Mouse (Mus musculus): ENCODE data around the gene Ehbp1. TPM values are rescaled to one million over a fixed set of nuclear protein-coding genes. Genes with fewer than 3 reads are reported as not detected.

The Ehbp1 gene
- total and polyA plus RNA-seq, 3 experiments: 2.5 to 4.0 (median 3.1) TPM

DNA sequence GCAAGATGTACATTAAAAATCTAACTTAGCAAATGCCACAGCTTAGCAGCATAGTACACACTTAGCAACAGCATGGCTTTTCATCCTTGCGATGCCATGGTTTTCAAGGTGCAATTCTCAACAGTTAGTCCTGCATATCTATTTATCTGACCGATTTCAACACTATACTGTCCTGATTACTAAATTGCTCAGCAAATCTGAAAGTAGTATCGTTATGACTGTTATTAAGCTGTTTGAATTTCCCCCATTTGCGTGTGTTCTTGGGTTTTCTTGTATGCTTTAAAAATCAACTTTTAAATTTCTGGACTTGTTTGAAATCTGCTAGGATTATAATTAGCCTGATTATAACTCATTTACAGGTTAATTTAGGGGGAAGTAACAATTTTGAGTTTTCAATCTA lies 184.2 kb downstream of the Ehbp1 start:
- no peaks in the 10 kb centered on the region for H3K79me2 ChIP-seq (replicated peaks; ENCODE audit: control insufficient read depth, extremely low read depth, insufficient read depth, poor library complexity, severe bottlenecking)
- no peak overlapping the region for H3K4me3 ChIP-seq (replicated peaks in 1 of 3; ENCODE audit: low read depth in 2 of 3, low read length in 2 of 3, poor library complexity in 1 of 3)
- no peaks in the 10 kb centered on the region for H3K9me3 ChIP-seq (replicated peaks; ENCODE audit: low read length)
- no peak overlapping the region for H3K4me2 ChIP-seq (ENCODE audit: insufficient read depth, low read depth, poor library complexity, severe bottlenecking)
- no peak for TF ChIP-seq MYC (IDR thresholded peaks at IDR 0.05; ENCODE audit: low read depth, low read length)
- TF ChIP-seq ETS1 (conservative IDR thresholded peaks at IDR 0.05; ENCODE audit: low read depth, low read length): no peak
- peak; percentile 72 for TF ChIP-seq JUND (conservative IDR thresholded peaks at IDR 0.05; ENCODE audit: low read depth, low read length)
- TF ChIP-seq MAZ (IDR thresholded peaks at IDR 0.05; ENCODE audit: low read depth, low read length): no peak
- TF ChIP-seq UBTF (IDR thresholded peaks at IDR 0.05; ENCODE audit: low read depth, low read length): no peak
- no peak for TF ChIP-seq TCF12 (IDR thresholded peaks at IDR 0.05; ENCODE audit: low read depth, low read length)
- peak; percentile 19; the same call in 1 of the 2 replicates for TF ChIP-seq JUN (IDR thresholded peaks at IDR 0.05; ENCODE audit: insufficient read depth, low read depth, low read length)
- TF ChIP-seq RCOR1 (conservative IDR thresholded peaks at IDR 0.05; ENCODE audit: low read depth, low read length): no peak
- no peak for TF ChIP-seq NRF1 (IDR thresholded peaks at IDR 0.05; ENCODE audit: low read depth, low read length)
- no peak for TF ChIP-seq RAD21 (IDR thresholded peaks at IDR 0.05; ENCODE audit: low read depth, low read length)
- TF ChIP-seq MAFK (IDR thresholded peaks at IDR 0.05; ENCODE audit: insufficient replicate concordance, low read length): no peak
- no peak for TF ChIP-seq HCFC1 (IDR thresholded peaks at IDR 0.05; ENCODE audit: low read depth, low read length)
- peak; percentile 57 for TF ChIP-seq IRF4 (IDR thresholded peaks at IDR 0.05; ENCODE audit: low read depth, low read length)
- TF ChIP-seq ZC3H11A (IDR thresholded peaks at IDR 0.05; ENCODE audit: low read depth, low read length): no peak
- TF ChIP-seq NELFE (IDR thresholded peaks at IDR 0.05; ENCODE audit: low read depth, low read length): no peak
- TF ChIP-seq SIN3A (IDR thresholded peaks at IDR 0.05; ENCODE audit: low read length): no peak
- TF ChIP-seq MAX (IDR thresholded peaks at IDR 0.05; ENCODE audit: low read length): no peak
- dilution Hi-C loops (cut with MboI; ENCODE audit: extremely low pct_ligation_motif_present, extremely low pct_unique_long_range_greater_than_20kb, low sequenced_read_pairs): no loop called here
- in situ Hi-C loops (cut with MboI; ENCODE audit: low pct_ligation_motif_present, low pct_unique_long_range_greater_than_20kb, low sequenced_read_pairs): no loop called here
- no peaks in the 10 kb centered on the region for H3K27me3 ChIP-seq (replicated peaks)
- H3K27ac ChIP-seq (ENCODE audit: insufficient read depth, low read depth): no peak overlapping the region
- H3K36me3 ChIP-seq (replicated peaks in 1 of 2; ENCODE audit: control insufficient read depth in 1 of 2, insufficient read depth in 1 of 2, low read length in 1 of 2): no peaks in the 10 kb centered on the region
- no peaks in the 10 kb centered on the region for H3K4me1 ChIP-seq (ENCODE audit: control insufficient read depth in 1 of 2, insufficient read depth in 2 of 2)
- peak; percentile 5 for DNase-seq (ENCODE audit: extremely low read depth)
- H3K9ac ChIP-seq (ENCODE audit: insufficient read depth, low read depth): no peak overlapping the region

GRCm38 (mm10) chr11:22156182-22156581 lies 185.9 kb downstream of the Ehbp1 start:
- H3K36me3 ChIP-seq (replicated peaks in 1 of 2; ENCODE audit: control insufficient read depth in 1 of 2, insufficient read depth in 1 of 2, low read length in 1 of 2): no peaks in the 10 kb centered on the region
- in situ Hi-C loops (cut with MboI; ENCODE audit: low pct_ligation_motif_present, low pct_unique_long_range_greater_than_20kb, low sequenced_read_pairs): no loop called here
- TF ChIP-seq NELFE (IDR thresholded peaks at IDR 0.05; ENCODE audit: low read depth, low read length) (no peak), USF2 (conservative IDR thresholded peaks at IDR 0.05; ENCODE audit: low read depth, low read length) (no peak), SIN3A (IDR thresholded peaks at IDR 0.05; ENCODE audit: low read length) (no peak), POLR2A (IDR thresholded peaks at IDR 0.05; ENCODE audit: low read depth, low read length) (no peak), RCOR1 (conservative IDR thresholded peaks at IDR 0.05; ENCODE audit: low read depth, low read length) (no peak), MAZ (IDR thresholded peaks at IDR 0.05; ENCODE audit: low read depth, low read length) (no peak), EP300 (IDR thresholded peaks at IDR 0.05; ENCODE audit: low read length) (no peak), BHLHE40 (IDR thresholded peaks at IDR 0.05; ENCODE audit: low read depth, low read length) (no peak), RAD21 (IDR thresholded peaks at IDR 0.05; ENCODE audit: low read depth, low read length) (no peak), CTCF (conservative IDR thresholded peaks at IDR 0.05 in 1 of 2, IDR thresholded peaks at IDR 0.05 in 1 of 2; ENCODE audit: low read depth in 2 of 2, low read length in 2 of 2) (no peak), USF1 (IDR thresholded peaks at IDR 0.05; ENCODE audit: low read depth, low read length) (no peak), ELF1 (IDR thresholded peaks at IDR 0.05; ENCODE audit: low read depth, low read length) (no peak), KAT2A (IDR thresholded peaks at IDR 0.05; ENCODE audit: insufficient replicate concordance, low read length) (no peak), IRF4 (IDR thresholded peaks at IDR 0.05; ENCODE audit: low read depth, low read length) (no peak), GABPA (IDR thresholded peaks at IDR 0.05; ENCODE audit: insufficient replicate concordance, low read depth, low read length) (no peak), HCFC1 (IDR thresholded peaks at IDR 0.05; ENCODE audit: low read depth, low read length) (no peak), PAX5 (IDR thresholded peaks at IDR 0.05; ENCODE audit: low read length) (no peak), ZMIZ1 (IDR thresholded peaks at IDR 0.05; ENCODE audit: low read depth, low read length) (no peak), ZC3H11A (IDR thresholded peaks at IDR 0.05; ENCODE audit: low read depth, low read length) (no peak), POLR2AphosphoS2 (IDR thresholded peaks at IDR 0.05; ENCODE audit: low read depth, low read length) (no peak)
- H3K79me2 ChIP-seq (replicated peaks; ENCODE audit: control insufficient read depth, extremely low read depth, insufficient read depth, poor library complexity, severe bottlenecking): no peaks in the 10 kb centered on the region
- no peaks in the 10 kb centered on the region for H3K9me3 ChIP-seq (replicated peaks; ENCODE audit: low read length)
- dilution Hi-C loops (cut with MboI; ENCODE audit: extremely low pct_ligation_motif_present, extremely low pct_unique_long_range_greater_than_20kb, low sequenced_read_pairs): no loop called here
- H3K4me1 ChIP-seq (ENCODE audit: control insufficient read depth in 1 of 2, insufficient read depth in 2 of 2): no peaks in the 10 kb centered on the region
- H3K9ac ChIP-seq (ENCODE audit: insufficient read depth, low read depth): no peak overlapping the region
- no peak overlapping the region for H3K4me3 ChIP-seq (replicated peaks in 1 of 3; ENCODE audit: low read depth in 2 of 3, low read length in 2 of 3, poor library complexity in 1 of 3)
- no peak overlapping the region for H3K4me2 ChIP-seq (ENCODE audit: insufficient read depth, low read depth, poor library complexity, severe bottlenecking)
- no peak for DNase-seq (ENCODE audit: extremely low read depth)
- no peaks in the 10 kb centered on the region for H3K27me3 ChIP-seq (replicated peaks)
- H3K27ac ChIP-seq (ENCODE audit: insufficient read depth, low read depth): no peak overlapping the region

Measured in CH12.LX (cell line).